Mouse (Mus musculus) bone marrow macrophage, adult 2 months (primary cell): ENCODE results near the gene Srsf2.

Source experiments
- CTCF ChIP-seq: IDR thresholded peaks from 2 replicates; pipeline ENCODE4 v1.5.1; 2012; ENCODE audit warnings: low read depth, mild to moderate bottlenecking, low read length, moderate library complexity
- POLR2A ChIP-seq: IDR thresholded peaks from 2 replicates; pipeline ENCODE4 v1.6.1; 2012; ENCODE audit warnings: mild to moderate bottlenecking, low read depth, low read length, borderline replicate concordance

- TF ChIP-seq CTCF (no peak), POLR2A (no peak)
Observed at GRCm38 (mm10) chr11:116846593-116847181, 6.2 kb downstream of the Srsf2 start.
